Mouse (Mus musculus) granulocyte monocyte progenitor cell, adult 5-6 weeks (primary cell): ENCODE measurements around the gene Gast. TPM values are rescaled to one million over a fixed set of nuclear protein-coding genes. Genes with fewer than 3 reads are reported as not detected.
"Not testable (repeated sequence)": the region's sequence is repeated elsewhere in the genome, so short reads cannot be mapped to it uniquely, and the experiment has no call there.

Experiments
- ATAC-seq: replicated peaks from 2 replicates; pipeline ENCODE4 v1.8.0; 2016; ENCODE audit warnings: mild to moderate bottlenecking, moderate TSS enrichment, inconsistent platforms; ENCODE audit not compliant: poor library complexity, severe bottlenecking
- total RNA-seq, 2 experiments: library from RNA; stranded (forward) in 1 of 2; stranded (reverse) in 1 of 2; fragments of 200-712, 200-1000 nt in 1 of 2; fragments of >200 nt in 1 of 2; fragmentation: Nextera tagmentation in 1 of 2; gene quantifications; 2 replicates each; pipeline ENCODE4 v1.2.3; 2014 to 2017

The Gast gene
- total RNA-seq, 2 experiments from 2014 or later: not detected

- ATAC-seq: peak; percentile 87
These were observed 14.0 kb upstream of the Gast start for GRCm38 (mm10) chr11:100320172-100320630.

GRCm38 (mm10) chr11:100320701-100321410 lies 13.4 kb upstream of the Gast start:
- not testable (repeated sequence) for ATAC-seq

GRCm38 (mm10) chr11:100321479-100322305 lies 12.5 kb upstream of the Gast start:
- ATAC-seq: not testable (repeated sequence)

GRCm38 (mm10) chr11:100322591-100323258 lies 11.5 kb upstream of the Gast start:
- no peak for ATAC-seq

GRCm38 (mm10) chr11:100323578-100323977 lies 10.6 kb upstream of the Gast start:
- ATAC-seq: 0 out of 2 replicates have a peak, but pooled peaks have one; percentile 4

GRCm38 (mm10) chr11:100325062-100325629 lies 9.1 kb upstream of the Gast start:
- ATAC-seq: no peak

GRCm38 (mm10) chr11:100327316-100327715 lies 6.9 kb upstream of the Gast start:
- ATAC-seq: no peak

- ATAC-seq: no peak
These were observed 6.4 kb upstream of the Gast start for GRCm38 (mm10) chr11:100327761-100328160.

GRCm38 (mm10) chr11:100330235-100330634 lies 4.0 kb upstream of the Gast start:
- no peak for ATAC-seq

- ATAC-seq: not testable (repeated sequence)
These were observed 3.3 kb upstream of the Gast start for GRCm38 (mm10) chr11:100330816-100331375.

- no peak for ATAC-seq
These were observed 1.3 kb upstream of the Gast start for GRCm38 (mm10) chr11:100332766-100333515.

GRCm38 (mm10) chr11:100335731-100336130 lies 1.5 kb downstream of the Gast start:
- ATAC-seq: no peak

- peak; percentile 74 for ATAC-seq
These were observed 10.1 kb downstream of the Gast start for GRCm38 (mm10) chr11:100344269-100344668.

- ATAC-seq: no peak
These were observed 18.1 kb downstream of the Gast start for GRCm38 (mm10) chr11:100352076-100352857.

- peak; percentile 57 for ATAC-seq
These were observed 21.1 kb downstream of the Gast start for GRCm38 (mm10) chr11:100355151-100355951.

- peak; percentile 38 for ATAC-seq
These were observed 22.0 kb downstream of the Gast start, which contains the start of gene Hap1 for GRCm38 (mm10) chr11:100355972-100356818. Gene Hap1, minus strand, starts transcription at chr11:100356128.

GRCm38 (mm10) chr11:100356819-100357211 lies 22.6 kb downstream of the Gast start:
- ATAC-seq: no peak
